Mouse (Mus musculus) MEL (cell line): ENCODE measurements at regions not wholly inside any gene's neighbourhood (a gene's known extent, or its start where the extent isn't known, plus 50 kb on each side); places are given as distances from the start of the nearest gene placed in this dataset.

Source experiments
- DNase-seq: peaks from one replicate; pipeline ENCODE4 v3.0.0; 2011; ENCODE audit warnings: low read depth, low spot score
- H3K27ac ChIP-seq: 2 replicates; pipeline ENCODE4 v1.5.1; 2012; ENCODE audit warnings: low read depth, mild to moderate bottlenecking, control low read depth, low read length, moderate library complexity; ENCODE audit not compliant: control insufficient read depth
- H3K27me3 ChIP-seq, 2 experiments: fragments of 150-350 bp in 1 of 2; sonication (generic) in 1 of 2; 2 replicates each; pipeline ENCODE4 v1.6.1; 2012; ENCODE audit warnings: low read length in 2 of 2, mild to moderate bottlenecking in 2 of 2, improper control_type of control experiment in 1 of 2, moderate library complexity in 1 of 2; ENCODE audit not compliant: insufficient read depth in 2 of 2, control insufficient read depth in 1 of 2
- H3K36me3 ChIP-seq, 2 experiments: 2 replicates each; pipeline ENCODE4 v1.6.1; 2012 to 2014; ENCODE audit warnings: low read length in 2 of 2, improper control_type of control experiment in 1 of 2, inconsistent platforms in 1 of 2, mild to moderate bottlenecking in 1 of 2; ENCODE audit not compliant: insufficient read depth in 2 of 2, control insufficient read depth in 1 of 2
- H3K4me1 ChIP-seq, 2 experiments: fragments of 150-350 bp in 1 of 2; sonication (generic) in 1 of 2; 2 replicates each; pipeline ENCODE4 v1.6.1; 2012; ENCODE audit warnings: low read length in 2 of 2, improper control_type of control experiment in 1 of 2, mild to moderate bottlenecking in 1 of 2; ENCODE audit not compliant: insufficient read depth in 2 of 2, control insufficient read depth in 1 of 2
- H3K4me3 ChIP-seq, 2 experiments: fragments of 150-350 bp in 1 of 2; sonication (generic) in 1 of 2; 2 replicates each; pipeline ENCODE4 v1.5.1; 2012; ENCODE audit warnings: low read depth in 2 of 2, low read length in 2 of 2, mild to moderate bottlenecking in 2 of 2, moderate library complexity in 2 of 2, control low read depth in 1 of 2, improper control_type of control experiment in 1 of 2; ENCODE audit not compliant: control insufficient read depth in 1 of 2, insufficient read depth in 1 of 2
- H3K79me2 ChIP-seq: 2 replicates; pipeline ENCODE4 v1.6.1; 2012; ENCODE audit warnings: mild to moderate bottlenecking, low read length, moderate library complexity; ENCODE audit not compliant: control insufficient read depth, poor library complexity, insufficient read depth
- H3K9ac ChIP-seq: 2 replicates; pipeline ENCODE4 v1.6.1; 2012; ENCODE audit warnings: low read depth, mild to moderate bottlenecking, control low read depth, low read length, moderate library complexity; ENCODE audit not compliant: control insufficient read depth, poor library complexity, severe bottlenecking
- H3K9me3 ChIP-seq: fragments of 150-350 bp; sonication (generic); replicated peaks from 2 replicates; pipeline ENCODE4 v1.6.1; 2012; ENCODE audit warnings: mild to moderate bottlenecking, low read length, improper control_type of control experiment, moderate library complexity; ENCODE audit not compliant: insufficient read depth
- CTCF ChIP-seq, 3 experiments: IDR thresholded peaks in 2 of 3; conservative IDR thresholded peaks in 1 of 3; 2 replicates each; pipeline ENCODE4 v1.5.1; 2011 to 2012; ENCODE audit warnings: low read length in 3 of 3, low read depth in 2 of 3, mild to moderate bottlenecking in 2 of 3, improper control_type of control experiment in 1 of 3, inconsistent platforms in 1 of 3, mixed read lengths in 1 of 3, moderate library complexity in 1 of 3; ENCODE audit not compliant: control insufficient read depth in 1 of 3, insufficient read depth in 1 of 3, poor library complexity in 1 of 3, severe bottlenecking in 1 of 3
- E2F4 ChIP-seq: IDR thresholded peaks from 2 replicates; pipeline ENCODE4 v1.6.1; 2011; ENCODE audit warnings: low read depth, low read length, improper control_type of control experiment, borderline replicate concordance
- ELF1 ChIP-seq: IDR thresholded peaks from 2 replicates; pipeline ENCODE4 v1.6.1; 2014; ENCODE audit warnings: low read depth, mild to moderate bottlenecking, inconsistent platforms, low read length, improper control_type of control experiment, moderate library complexity
- GABPA ChIP-seq: IDR thresholded peaks from 2 replicates; pipeline ENCODE4 v1.6.1; 2012; ENCODE audit warnings: low read depth, mild to moderate bottlenecking, inconsistent platforms, low read length, improper control_type of control experiment, moderate library complexity
- GATA1 ChIP-seq: IDR thresholded peaks from 2 replicates; pipeline ENCODE4 v1.6.1; 2011; ENCODE audit warnings: low read depth, low read length, improper control_type of control experiment
- JUND ChIP-seq: IDR thresholded peaks from 2 replicates; pipeline ENCODE4 v1.6.1; 2011; ENCODE audit warnings: low read depth, mild to moderate bottlenecking, improper control_type of control experiment, low read length
- KAT2A ChIP-seq: conservative IDR thresholded peaks from 2 replicates; pipeline ENCODE4 v1.6.1; 2012; ENCODE audit warnings: low read depth, low read length, improper control_type of control experiment, inconsistent platforms
- MAZ ChIP-seq: IDR thresholded peaks from 2 replicates; pipeline ENCODE4 v1.6.1; 2012; ENCODE audit warnings: low read depth, mild to moderate bottlenecking, inconsistent platforms, low read length, improper control_type of control experiment
- MYC ChIP-seq: IDR thresholded peaks from 2 replicates; pipeline ENCODE4 v1.6.1; 2011; ENCODE audit warnings: low read depth, mild to moderate bottlenecking, low read length, improper control_type of control experiment, moderate library complexity
- NELFE ChIP-seq: IDR thresholded peaks from 2 replicates; pipeline ENCODE4 v1.6.1; 2011; ENCODE audit warnings: low read depth, low read length, improper control_type of control experiment
- POLR2AphosphoS2 ChIP-seq: IDR thresholded peaks from 2 replicates; pipeline ENCODE4 v1.6.1; 2011; ENCODE audit warnings: low read length, improper control_type of control experiment
- POLR2AphosphoS5 ChIP-seq: IDR thresholded peaks from 2 replicates; pipeline ENCODE4 v1.6.1; 2012; ENCODE audit warnings: low read depth, borderline replicate concordance, mild to moderate bottlenecking, inconsistent platforms, low read length, moderate library complexity, mixed read lengths
- SMC3 ChIP-seq: IDR thresholded peaks from 2 replicates; pipeline ENCODE4 v1.6.1; 2011; ENCODE audit warnings: low read depth, low read length, improper control_type of control experiment
- TBP ChIP-seq: IDR thresholded peaks from 2 replicates; pipeline ENCODE4 v1.8.0; 2011; ENCODE audit warnings: low read depth, low read length, improper control_type of control experiment
- TCF12 ChIP-seq: IDR thresholded peaks from 2 replicates; pipeline ENCODE4 v1.6.1; 2014; ENCODE audit warnings: low read depth, mild to moderate bottlenecking, inconsistent platforms, low read length, improper control_type of control experiment, moderate library complexity
- UBTF ChIP-seq: IDR thresholded peaks from 2 replicates; pipeline ENCODE4 v1.6.1; 2012; ENCODE audit warnings: low read depth, mild to moderate bottlenecking, inconsistent platforms, low read length, improper control_type of control experiment, moderate library complexity, borderline replicate concordance; ENCODE audit not compliant: insufficient read depth
- USF1 ChIP-seq: IDR thresholded peaks from 2 replicates; pipeline ENCODE4 v1.6.1; 2014; ENCODE audit warnings: low read depth, mild to moderate bottlenecking, inconsistent platforms, low read length, improper control_type of control experiment, moderate library complexity
- ZC3H11A ChIP-seq: IDR thresholded peaks from 2 replicates; pipeline ENCODE4 v1.6.1; 2012; ENCODE audit warnings: low read depth, mild to moderate bottlenecking, inconsistent platforms, low read length, improper control_type of control experiment
- ZMIZ1 ChIP-seq: IDR thresholded peaks from 2 replicates; pipeline ENCODE4 v1.6.1; 2012; ENCODE audit warnings: low read depth, mild to moderate bottlenecking, inconsistent platforms, low read length, improper control_type of control experiment, moderate library complexity

DNA sequence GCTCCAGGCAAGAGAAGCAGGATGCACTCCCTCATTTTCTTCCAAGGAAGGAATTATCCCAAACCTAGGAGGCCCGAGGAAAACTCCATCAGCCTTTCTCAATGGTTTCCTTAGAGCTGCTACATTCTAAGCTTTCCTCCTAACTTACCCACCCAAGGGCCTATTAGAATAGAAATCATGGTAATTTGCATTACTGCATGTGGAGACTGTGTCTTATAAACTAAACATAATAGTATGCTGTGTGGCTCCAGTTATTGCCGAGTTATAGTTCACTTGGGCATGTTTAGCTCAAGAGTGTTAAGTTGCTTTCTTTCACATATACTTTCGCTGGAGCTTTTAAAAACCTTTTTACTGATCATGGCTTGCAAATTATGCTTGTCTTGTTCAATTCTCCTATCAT is 191.5 kb downstream of the Inhba start:
- no peaks in the 10 kb centered on the region for H3K9me3 ChIP-seq
- no peaks in the 10 kb centered on the region for H3K36me3 ChIP-seq
- no peaks in the 10 kb centered on the region for H3K4me1 ChIP-seq
- H3K27ac ChIP-seq = no peak overlapping the region
- no peak for TF ChIP-seq GATA1
- TF ChIP-seq ELF1 = no peak
- TF ChIP-seq POLR2AphosphoS2 = no peak
- no peak overlapping the region for H3K9ac ChIP-seq
- no peak for DNase-seq
- H3K27me3 ChIP-seq = no peaks in the 10 kb centered on the region
- no peaks in the 10 kb centered on the region for H3K79me2 ChIP-seq
- H3K4me3 ChIP-seq = no peak overlapping the region

DNA sequence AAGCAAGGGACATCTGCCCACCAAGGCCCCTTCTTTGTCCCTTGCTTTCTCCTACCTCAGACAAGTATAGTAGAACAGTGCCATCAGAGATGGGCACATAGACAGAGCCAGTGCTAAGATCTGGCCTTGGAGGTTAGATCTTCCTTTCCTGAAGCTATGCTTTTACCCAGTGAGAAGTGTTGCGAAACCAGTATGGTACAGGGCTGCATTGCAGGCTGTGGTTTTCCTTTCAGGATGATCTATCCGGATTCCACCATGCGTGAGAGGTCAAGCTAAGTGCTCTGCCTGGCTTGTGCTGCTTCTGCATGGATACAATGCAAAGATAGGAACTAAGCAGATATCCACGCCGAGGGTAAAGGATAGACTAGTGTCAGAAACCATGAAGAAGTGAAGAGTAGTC is 192.4 kb downstream of the Inhba start:
- H3K27ac ChIP-seq = no peak overlapping the region
- TF ChIP-seq ZMIZ1 (no peak), GATA1 (no peak), USF1 (no peak), TCF12 (no peak), MYC (no peak), MAZ (no peak), UBTF (no peak), ZC3H11A (no peak), SMC3 (no peak), POLR2AphosphoS5 (no peak), KAT2A (no peak), TBP (no peak), JUND (no peak), CTCF (IDR thresholded peaks at IDR 0.05 in 2 of 3, conservative IDR thresholded peaks at IDR 0.05 in 1 of 3; ENCODE audit: control insufficient read depth in 1 of 3, insufficient read depth in 1 of 3, low read depth in 2 of 3, low read length in 3 of 3, poor library complexity in 1 of 3, severe bottlenecking in 1 of 3) (no peak), POLR2AphosphoS2 (no peak), GABPA (no peak), E2F4 (no peak), NELFE (no peak), ELF1 (no peak)
- no peaks in the 10 kb centered on the region for H3K9me3 ChIP-seq
- DNase-seq = no peak
- H3K4me3 ChIP-seq = no peak overlapping the region
- no peaks in the 10 kb centered on the region for H3K79me2 ChIP-seq
- no peaks in the 10 kb centered on the region for H3K27me3 ChIP-seq
- no peaks in the 10 kb centered on the region for H3K4me1 ChIP-seq
- no peaks in the 10 kb centered on the region for H3K36me3 ChIP-seq
- H3K9ac ChIP-seq = no peak overlapping the region
